Mouse (Mus musculus) limb, embryonic 15.5 days (tissue): ENCODE results near the gene Sergef. TPM values are rescaled to one million over a fixed set of nuclear protein-coding genes. Genes with fewer than 3 reads are reported as not detected.

ENCODE experiments used
- ATAC-seq: fragments of 200-750 bp; cut with Nextera tagmentation; 2 replicates; pipeline ENCODE4 v1.8.0; 2017; ENCODE audit warnings: low read depth, moderate TSS enrichment; ENCODE audit not compliant: insufficient number of reproducible peaks, low FRiP score, low TSS enrichment
- H3K27ac ChIP-seq: fragments of 300-500 bp; sonication (generic); 2 replicates; pipeline ENCODE4 v1.5.1; 2015; ENCODE audit warnings: moderate library complexity, mild to moderate bottlenecking, inconsistent platforms
- H3K27me3 ChIP-seq: fragments of 300-500 bp; sonication (generic); 2 replicates; pipeline ENCODE4 v1.6.1; 2015; ENCODE audit warnings: inconsistent platforms
- H3K36me3 ChIP-seq: fragments of 300-500 bp; sonication (generic); 2 replicates; pipeline ENCODE4 v1.6.1; 2015; ENCODE audit warnings: inconsistent platforms
- H3K4me1 ChIP-seq: fragments of 300-500 bp; sonication (generic); 2 replicates; pipeline ENCODE4 v1.6.1; 2015; ENCODE audit warnings: inconsistent platforms
- H3K4me2 ChIP-seq: fragments of 300-500 bp; sonication (generic); 2 replicates; pipeline ENCODE4 v1.6.1; 2015; ENCODE audit warnings: mild to moderate bottlenecking, inconsistent platforms
- H3K4me3 ChIP-seq: fragments of 300-500 bp; sonication (generic); 2 replicates; pipeline ENCODE4 v1.5.1; 2015; ENCODE audit warnings: mild to moderate bottlenecking, inconsistent platforms
- H3K9ac ChIP-seq: fragments of 300-500 bp; sonication (generic); 2 replicates; pipeline ENCODE4 v1.6.1; 2015; ENCODE audit warnings: inconsistent platforms
- H3K9me3 ChIP-seq: fragments of 300-500 bp; sonication (generic); 2 replicates; pipeline ENCODE4 v1.6.1; 2016; ENCODE audit warnings: inconsistent platforms
- WGBS: fragments of 180-500 bp; shearing (Covaris S2); methylation state at CpG from one replicate; pipeline ENCODE4 v1.1.7; 2015; 5-methylcytosine and 5-hydroxymethylcytosine counted together
- polyA plus RNA-seq: library from polyadenylated mRNA; unstranded; fragments of >200 nt; fragmentation: Nextera tagmentation; extraction: Ambion mirVana; gene quantifications from 2 replicates; pipeline ENCODE4 v1.2.1, GENCODE M21; 2015

Sergef gene
- polyA plus RNA-seq, 1 experiment from 2014 or later, result 16.5 TPM

GRCm38 (mm10) chr7:46551173-46551572 is 88.4 kb downstream of the Sergef start:
- Histone ChIP-seq H3K27ac (no peak overlapping the region), H3K4me3 (no peak overlapping the region), H3K9me3 (no peaks in the 10 kb centered on the region), H3K4me1 (no peaks in the 10 kb centered on the region; the same call in 1 of the 2 replicates), H3K9ac (no peak overlapping the region), H3K27me3 (no peaks in the 10 kb centered on the region), H3K36me3 (no peaks in the 10 kb centered on the region), H3K4me2 (no peak overlapping the region)
- ATAC-seq, result no peak
- 83% methylated on average over 7 of the region's 7 CpGs for WGBS

- ATAC-seq, result no peak
- 76% methylated on average over 3 of the region's 3 CpGs for WGBS
- H3K27me3 ChIP-seq, result no peaks in the 10 kb centered on the region
These were observed 91.5 kb downstream of the Sergef start for GRCm38 (mm10) chr7:46548124-46548523.

GRCm38 (mm10) chr7:46547642-46548041 is 92.0 kb downstream of the Sergef start:
- Histone ChIP-seq H3K9me3 (no peaks in the 10 kb centered on the region), H3K4me3 (no peak overlapping the region), H3K4me1 (no peaks in the 10 kb centered on the region), H3K36me3 (no peaks in the 10 kb centered on the region), H3K4me2 (no peak overlapping the region), H3K27me3 (no peaks in the 10 kb centered on the region), H3K9ac (no peak overlapping the region), H3K27ac (no peak overlapping the region)
- WGBS, result 92% methylated on average over 3 of the region's 3 CpGs
- no peak for ATAC-seq

More at GRCm38 (mm10) chr7:46548124-46548523, 91.5 kb downstream of the Sergef start:
- no peak overlapping the region for H3K4me3 ChIP-seq
- H3K4me2 ChIP-seq, result no peak overlapping the region
- no peaks in the 10 kb centered on the region for H3K36me3 ChIP-seq
- no peak overlapping the region for H3K9ac ChIP-seq
- H3K4me1 ChIP-seq, result no peaks in the 10 kb centered on the region
- no peak overlapping the region for H3K27ac ChIP-seq
- no peaks in the 10 kb centered on the region for H3K9me3 ChIP-seq

- H3K4me3 ChIP-seq, result no peak overlapping the region
These were observed 93.1 kb downstream of the Sergef start for GRCm38 (mm10) chr7:46546539-46546938.

GRCm38 (mm10) chr7:46544195-46544641 is 95.4 kb downstream of the Sergef start:
- Histone ChIP-seq H3K4me3 (no peak overlapping the region), H3K27ac (no peak overlapping the region), H3K27me3 (no peaks in the 10 kb centered on the region), H3K4me1 (no peaks in the 10 kb centered on the region), H3K4me2 (no peak overlapping the region), H3K9me3 (no peaks in the 10 kb centered on the region), H3K36me3 (no peaks in the 10 kb centered on the region), H3K9ac (no peak overlapping the region)
- peak; percentile 63; the same call in 1 of the 2 replicates for ATAC-seq
- WGBS, result 69% methylated on average over 12 of the region's 12 CpGs

More at GRCm38 (mm10) chr7:46546539-46546938, 93.1 kb downstream of the Sergef start:
- Histone ChIP-seq H3K4me2 (no peak overlapping the region), H3K27ac (no peak overlapping the region), H3K27me3 (no peaks in the 10 kb centered on the region), H3K36me3 (no peaks in the 10 kb centered on the region), H3K9ac (no peak overlapping the region), H3K4me1 (no peaks in the 10 kb centered on the region), H3K9me3 (no peaks in the 10 kb centered on the region)
- WGBS, result 56% methylated on average over 4 of the region's 4 CpGs
- ATAC-seq, result no peak

GRCm38 (mm10) chr7:46542117-46542516 is 97.5 kb downstream of the Sergef start:
- H3K9me3 ChIP-seq, result no peaks in the 10 kb centered on the region
- H3K4me3 ChIP-seq, result no peak overlapping the region
- no peaks in the 10 kb centered on the region for H3K4me1 ChIP-seq
- no peak overlapping the region for H3K27ac ChIP-seq
- WGBS, result 86% methylated on average over 3 of the region's 3 CpGs
- H3K4me2 ChIP-seq, result no peak overlapping the region
- no peak overlapping the region for H3K9ac ChIP-seq
- ATAC-seq, result no peak
- no peaks in the 10 kb centered on the region for H3K27me3 ChIP-seq
- H3K36me3 ChIP-seq, result no peaks in the 10 kb centered on the region

GRCm38 (mm10) chr7:46540616-46541015 is 99.0 kb downstream of the Sergef start:
- Histone ChIP-seq H3K4me3 (no peak overlapping the region), H3K4me1 (no peaks in the 10 kb centered on the region), H3K4me2 (no peak overlapping the region), H3K27ac (no peak overlapping the region), H3K9me3 (no peaks in the 10 kb centered on the region), H3K27me3 (no peaks in the 10 kb centered on the region), H3K9ac (no peak overlapping the region), H3K36me3 (no peaks in the 10 kb centered on the region)
- ATAC-seq, result no peak
- WGBS, result 54% methylated on average over 1 of the region's 1 CpGs

GRCm38 (mm10) chr7:46536456-46537097 is 103.0 kb downstream of the Sergef start:
- H3K4me1 ChIP-seq, result no peaks in the 10 kb centered on the region

GRCm38 (mm10) chr7:46535429-46535799 is 104.2 kb downstream of the Sergef start:
- ATAC-seq, result no peak
- H3K36me3 ChIP-seq, result no peaks in the 10 kb centered on the region
- no peaks in the 10 kb centered on the region for H3K9me3 ChIP-seq
- no peak overlapping the region for H3K27ac ChIP-seq
- no peaks in the 10 kb centered on the region for H3K27me3 ChIP-seq
- H3K9ac ChIP-seq, result no peak overlapping the region
- H3K4me1 ChIP-seq, result no peaks in the 10 kb centered on the region
- H3K4me3 ChIP-seq, result no peak overlapping the region
- no peak overlapping the region for H3K4me2 ChIP-seq
- WGBS, result 14% methylated on average over 10 of the region's 10 CpGs

More at GRCm38 (mm10) chr7:46536456-46537097, 103.0 kb downstream of the Sergef start:
- H3K4me2 ChIP-seq, result no peak overlapping the region
- H3K9ac ChIP-seq, result no peak overlapping the region
- no peak for ATAC-seq
- H3K27ac ChIP-seq, result no peak overlapping the region
- H3K9me3 ChIP-seq, result no peaks in the 10 kb centered on the region
- no peaks in the 10 kb centered on the region for H3K36me3 ChIP-seq
- WGBS, result 81% methylated on average over 9 of the region's 9 CpGs
- H3K27me3 ChIP-seq, result no peaks in the 10 kb centered on the region
- no peak overlapping the region for H3K4me3 ChIP-seq

GRCm38 (mm10) chr7:46534767-46535428 is 104.7 kb downstream of the Sergef start:
- Histone ChIP-seq H3K4me3 (no peak overlapping the region), H3K27ac (no peak overlapping the region), H3K27me3 (no peaks in the 10 kb centered on the region), H3K36me3 (no peaks in the 10 kb centered on the region), H3K4me2 (no peak overlapping the region), H3K9me3 (no peaks in the 10 kb centered on the region), H3K9ac (no peak overlapping the region), H3K4me1 (no peaks in the 10 kb centered on the region)
- 71% methylated on average over 11 of the region's 11 CpGs for WGBS
- ATAC-seq, result no peak

- Histone ChIP-seq H3K27me3 (no peaks in the 10 kb centered on the region), H3K36me3 (no peaks in the 10 kb centered on the region), H3K4me2 (no peak overlapping the region), H3K4me1 (no peaks in the 10 kb centered on the region), H3K27ac (no peak overlapping the region), H3K4me3 (no peak overlapping the region), H3K9ac (no peak overlapping the region), H3K9me3 (no peaks in the 10 kb centered on the region)
- WGBS, result 84% methylated on average over 11 of the region's 11 CpGs
- no peak for ATAC-seq
These were observed 106.1 kb downstream of the Sergef start for GRCm38 (mm10) chr7:46533518-46533917.

GRCm38 (mm10) chr7:46531345-46531744 is 108.3 kb downstream of the Sergef start:
- no peaks in the 10 kb centered on the region for H3K4me1 ChIP-seq
- ATAC-seq, result no peak
- no peaks in the 10 kb centered on the region for H3K27me3 ChIP-seq
- H3K36me3 ChIP-seq, result no peaks in the 10 kb centered on the region
- no peak overlapping the region for H3K9ac ChIP-seq
- no peak overlapping the region for H3K27ac ChIP-seq
- no peak overlapping the region for H3K4me2 ChIP-seq
- WGBS, result 79% methylated on average over 5 of the region's 5 CpGs
- H3K9me3 ChIP-seq, result no peaks in the 10 kb centered on the region
- H3K4me3 ChIP-seq, result no peak overlapping the region
